Mouse (Mus musculus) embryo, embryonic 11.5 days (tissue): ENCODE measurements around the gene Acap2.

Experiments
- DNase-seq: peaks from one replicate; pipeline ENCODE4 v3.0.0-alpha.2; 2012; ENCODE audit warnings: low read depth, low spot score

The Acap2 gene

DNA sequence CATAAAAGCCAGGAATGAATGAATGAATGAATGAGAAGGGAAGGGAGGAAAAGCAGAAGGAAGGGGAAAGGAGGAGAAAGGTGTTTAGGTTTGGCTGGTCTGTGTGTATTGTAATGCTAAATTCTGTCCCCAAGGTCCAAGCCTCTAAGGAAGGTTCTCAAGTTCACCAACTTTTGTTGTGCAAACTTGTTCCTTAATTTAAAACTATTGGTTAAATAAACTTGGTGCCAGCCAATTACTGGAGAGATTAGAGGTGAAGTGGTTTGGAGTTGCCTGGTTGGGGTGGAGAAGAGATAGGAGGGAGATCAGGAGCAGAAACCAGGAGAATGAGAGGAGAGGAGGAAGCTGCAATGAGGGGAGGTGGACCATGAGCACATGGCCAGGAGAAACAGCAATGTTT is 31.4 kb downstream of the Acap2 start:
- no peak for DNase-seq

DNA sequence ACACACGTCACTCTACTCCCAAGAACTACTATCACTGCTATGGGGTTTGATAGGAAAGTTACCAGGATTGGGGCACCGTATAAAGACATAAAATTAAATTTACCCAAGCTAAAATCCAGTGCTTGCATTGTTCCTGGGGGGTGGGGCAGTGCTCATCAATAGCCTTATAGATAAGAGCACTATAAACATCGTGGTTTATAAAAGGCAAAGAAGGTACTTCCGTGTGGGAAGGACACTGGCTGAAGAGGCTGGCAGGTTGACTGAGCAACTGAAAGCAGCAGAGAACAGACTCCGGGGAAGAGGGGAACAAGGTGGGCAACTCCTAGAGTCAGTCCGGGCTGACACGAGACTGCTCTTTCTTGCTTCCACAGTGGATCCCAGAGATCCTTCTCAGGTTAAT is 33.1 kb downstream of the Acap2 start:
- no peak for DNase-seq

DNA sequence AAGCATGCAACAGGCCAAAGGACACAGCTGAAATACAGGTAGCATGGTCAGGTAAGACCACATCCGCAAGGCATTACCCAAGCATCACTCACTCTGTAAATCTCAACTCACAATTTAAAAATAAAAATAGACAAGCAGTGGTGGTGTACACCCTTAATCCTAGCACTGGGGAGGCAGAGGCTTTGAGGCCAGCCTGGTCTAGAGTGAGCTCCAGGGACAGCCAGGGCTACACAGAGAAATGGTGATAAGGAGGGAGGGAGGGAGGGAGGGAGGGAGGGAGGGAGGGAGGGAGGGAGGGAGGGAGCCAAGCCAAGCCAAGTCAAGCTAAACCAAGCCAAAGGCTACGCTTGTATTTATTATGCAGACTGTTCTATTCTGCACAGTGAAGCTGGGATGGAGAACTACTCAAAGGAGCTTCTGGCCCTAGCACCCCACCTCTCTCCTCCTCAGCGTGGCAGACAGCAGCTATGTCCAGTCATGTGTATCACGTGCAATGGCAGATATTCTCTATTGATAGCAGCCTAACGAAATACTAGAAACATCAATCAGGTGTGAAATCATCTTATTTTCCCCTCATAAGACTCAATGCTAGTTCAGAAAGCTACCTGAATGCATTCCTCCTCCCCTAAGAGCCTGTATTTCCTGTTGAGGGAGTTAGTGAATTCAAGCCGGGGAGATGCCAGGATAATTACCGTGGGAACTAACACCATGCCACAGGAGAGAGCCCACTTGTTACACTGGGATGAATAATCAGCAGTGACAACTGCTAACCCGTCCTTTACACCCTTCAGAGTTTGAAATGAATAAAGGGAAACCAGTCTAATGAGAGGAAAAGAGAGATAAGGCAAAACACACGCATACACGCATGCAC is 33.8 kb downstream of the Acap2 start:
- DNase-seq = no peak

DNA sequence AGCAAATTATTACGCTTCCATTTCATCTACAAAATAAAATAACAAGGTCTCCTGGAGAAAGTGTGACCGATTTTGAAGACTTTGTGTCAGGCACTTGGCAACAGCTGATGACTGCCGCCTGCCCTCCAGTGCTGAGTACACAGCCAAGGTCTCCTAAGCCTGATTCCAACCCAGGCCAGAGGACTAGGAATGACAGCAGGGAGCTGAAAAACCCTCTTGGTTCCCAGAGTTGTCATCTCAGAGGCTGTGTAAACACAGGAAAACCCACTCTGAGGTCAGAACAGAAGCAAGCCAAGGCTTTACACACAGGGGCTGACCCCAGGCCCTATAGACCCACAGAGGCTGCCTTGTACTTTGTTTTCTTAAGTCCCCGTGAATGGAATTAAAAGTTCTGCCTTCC is 35.1 kb downstream of the Acap2 start:
- no peak for DNase-seq

DNA sequence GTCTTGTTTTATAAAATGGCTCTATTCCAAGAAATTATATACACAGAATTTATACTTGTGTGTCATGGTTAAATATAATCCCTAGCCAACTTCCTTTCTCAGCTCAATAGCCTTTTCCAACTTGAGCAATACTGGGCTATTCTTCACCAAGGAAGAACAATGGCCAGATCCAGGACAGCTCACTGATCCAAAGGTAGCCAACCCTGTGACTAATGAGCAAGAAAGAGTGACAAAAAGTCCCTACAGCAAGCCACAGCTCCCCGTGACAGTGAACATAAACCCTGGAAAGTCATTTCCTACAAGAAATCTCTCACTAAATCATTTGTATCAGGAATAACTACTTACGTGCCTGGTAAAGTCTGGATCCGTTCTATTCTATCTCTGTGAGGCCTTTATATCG is 35.6 kb downstream of the Acap2 start:
- no peak for DNase-seq

DNA sequence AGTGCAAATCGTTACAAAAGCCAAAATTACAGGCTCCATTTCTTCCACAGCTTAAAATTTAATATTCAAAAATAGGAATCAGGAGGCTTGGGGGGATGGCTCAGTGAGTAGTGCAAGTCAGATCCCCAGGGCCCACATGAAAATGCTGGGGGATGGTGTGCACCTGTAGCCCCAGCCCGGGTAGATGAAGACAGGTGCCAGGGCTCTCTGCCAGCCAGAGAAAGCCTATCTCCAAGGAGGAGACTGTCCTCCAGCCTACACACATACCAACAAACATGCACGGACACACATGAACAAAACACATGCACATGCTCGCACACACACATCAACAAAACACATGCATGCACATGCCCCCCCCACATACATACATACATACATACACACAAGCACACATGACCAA is 36.9 kb downstream of the Acap2 start:
- DNase-seq = no peak

DNA sequence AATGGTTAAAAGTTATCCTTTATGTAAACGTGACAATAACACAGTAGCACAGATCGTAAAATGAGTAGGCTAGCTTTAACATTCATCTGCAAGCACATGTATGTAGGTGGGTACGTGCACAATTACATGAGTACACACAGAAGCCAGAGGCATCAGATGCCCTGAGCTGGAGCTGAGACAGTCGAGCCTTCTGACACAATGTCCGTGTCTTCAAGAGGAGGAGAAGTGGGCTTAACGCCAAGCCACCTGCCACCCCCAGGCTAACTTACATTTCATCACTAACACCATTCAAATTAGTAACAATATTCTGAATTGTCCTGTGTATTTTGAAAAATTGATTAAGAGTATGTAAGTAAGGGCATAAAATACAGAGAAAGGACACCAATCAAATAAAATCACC is 40.6 kb downstream of the Acap2 start:
- DNase-seq = no peak

DNA sequence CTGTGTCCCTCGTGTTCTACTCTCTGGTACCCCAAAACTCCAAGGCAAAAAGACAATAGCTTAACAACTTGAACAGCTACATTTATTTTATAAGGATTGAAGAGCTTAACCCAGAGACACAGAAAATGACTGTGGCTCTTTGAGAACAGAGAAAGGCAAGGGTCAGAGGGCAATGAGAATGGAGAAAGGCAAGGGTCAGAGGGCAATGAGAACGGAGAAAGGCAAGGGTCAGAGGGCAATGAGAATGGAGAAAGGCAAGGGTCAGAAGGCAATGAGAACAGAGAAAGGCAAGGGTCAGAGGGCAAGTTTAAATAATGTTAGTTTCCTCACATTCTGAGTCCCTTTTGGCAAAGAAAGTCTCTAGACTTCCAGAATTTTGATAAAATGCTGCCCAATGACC is 41.6 kb downstream of the Acap2 start:
- DNase-seq = no peak

DNA sequence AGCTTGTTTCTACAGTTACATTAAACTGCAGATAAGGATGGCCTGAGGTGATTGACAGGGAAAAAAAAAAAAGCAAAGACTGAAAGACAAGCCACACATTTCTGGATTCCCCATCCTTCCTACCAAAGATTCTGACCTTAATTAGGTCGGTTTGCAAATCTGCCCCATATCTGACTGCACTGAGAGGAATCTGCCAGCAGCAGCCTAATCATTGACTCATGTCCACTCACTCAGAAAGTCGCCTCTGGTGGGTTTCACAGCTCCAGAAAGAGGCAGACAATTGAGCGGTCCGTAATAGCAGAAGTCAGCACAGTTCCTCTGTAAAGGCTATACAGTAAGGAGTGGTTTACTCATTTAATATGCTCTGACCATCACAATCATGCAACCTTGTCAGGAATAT is 51.2 kb downstream of the Acap2 start:
- DNase-seq = no peak

DNA sequence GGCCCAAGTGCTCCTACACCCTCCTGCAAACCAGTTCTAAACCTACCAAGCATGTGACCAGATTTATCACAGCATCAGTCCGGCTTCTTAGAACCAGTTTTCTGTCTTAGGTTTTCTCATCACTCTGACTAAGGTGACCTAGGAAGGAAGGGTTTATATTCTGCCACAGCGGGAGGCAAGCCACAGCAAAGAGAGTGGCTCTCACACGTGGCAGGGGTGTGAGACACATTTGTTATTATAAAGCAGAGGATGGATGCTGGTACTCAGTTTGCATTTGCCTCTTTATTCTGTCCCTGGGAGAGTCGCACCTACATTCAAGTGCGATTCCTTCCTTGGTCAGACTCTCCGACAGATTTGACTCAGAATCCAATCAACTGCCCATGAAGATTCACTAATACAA is 52.2 kb downstream of the Acap2 start:
- DNase-seq = no peak

DNA sequence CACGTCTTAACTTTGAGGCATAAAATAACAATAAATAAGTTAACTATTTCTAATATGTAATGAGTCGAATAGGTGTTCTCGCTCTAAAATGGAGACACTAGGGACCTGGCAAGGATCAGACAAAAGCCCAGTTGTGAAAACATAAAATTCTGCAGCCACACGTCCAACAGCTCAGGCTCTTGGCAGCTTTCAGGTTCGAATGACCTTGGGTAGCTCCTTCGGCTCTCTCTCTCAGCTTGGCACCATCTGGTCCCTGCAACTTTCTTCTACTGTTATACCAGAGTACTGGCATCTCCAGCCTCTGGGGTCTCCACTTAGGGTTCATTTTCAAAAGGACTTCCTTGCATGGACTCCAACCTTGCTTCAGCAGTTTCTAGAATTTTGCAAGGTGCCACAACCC is 53.3 kb downstream of the Acap2 start:
- no peak for DNase-seq

DNA sequence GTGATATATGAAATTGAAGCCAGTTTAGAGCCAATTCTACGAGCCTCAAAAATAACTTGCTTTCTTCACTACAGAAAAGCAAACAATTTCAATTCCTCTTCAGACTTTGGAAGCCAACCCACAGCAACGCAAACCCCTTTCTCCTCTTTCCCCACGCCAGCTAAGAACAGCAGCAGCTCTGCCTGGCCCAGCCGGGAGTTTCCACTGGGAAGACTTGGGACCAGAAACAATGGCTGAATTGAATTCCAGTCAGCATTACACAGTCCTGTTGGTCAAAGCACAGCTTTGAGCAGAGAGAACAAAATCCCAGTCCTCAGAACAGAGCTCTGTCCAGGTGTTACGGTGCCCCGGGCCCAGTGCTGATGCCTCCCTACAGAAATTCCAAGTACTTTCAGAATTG is 59.1 kb downstream of the Acap2 start:
- DNase-seq = no peak

DNA sequence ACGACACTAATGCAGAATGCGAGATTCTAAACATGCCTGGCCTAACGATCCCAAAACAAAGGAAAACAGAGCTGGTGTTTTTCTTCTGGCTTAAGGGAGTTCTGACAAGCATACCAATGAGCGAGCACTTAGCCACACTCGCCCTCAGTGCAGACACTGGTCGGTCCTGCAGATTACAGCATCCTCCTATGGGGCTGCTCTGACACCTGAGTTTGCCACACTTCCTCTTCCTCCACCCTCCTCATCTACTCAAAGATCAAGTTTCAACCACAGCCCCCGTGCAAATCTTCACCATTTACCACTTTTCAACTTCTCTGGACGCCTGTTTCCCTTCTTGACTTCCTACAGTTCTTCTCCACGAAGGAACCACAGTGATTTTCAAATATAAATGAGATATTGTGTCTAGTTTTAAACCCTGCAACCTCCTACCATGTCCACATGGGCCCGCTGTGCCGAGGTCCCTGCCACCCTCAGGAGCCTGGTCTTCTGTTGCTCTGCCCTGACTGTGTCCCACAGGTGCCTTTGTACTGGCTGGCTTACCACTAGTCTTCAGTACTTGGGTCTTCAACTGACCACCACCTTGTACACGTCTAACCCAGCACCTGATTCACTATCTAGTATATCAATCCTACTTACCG is 64.3 kb downstream of the Acap2 start:
- DNase-seq = no peak

DNA sequence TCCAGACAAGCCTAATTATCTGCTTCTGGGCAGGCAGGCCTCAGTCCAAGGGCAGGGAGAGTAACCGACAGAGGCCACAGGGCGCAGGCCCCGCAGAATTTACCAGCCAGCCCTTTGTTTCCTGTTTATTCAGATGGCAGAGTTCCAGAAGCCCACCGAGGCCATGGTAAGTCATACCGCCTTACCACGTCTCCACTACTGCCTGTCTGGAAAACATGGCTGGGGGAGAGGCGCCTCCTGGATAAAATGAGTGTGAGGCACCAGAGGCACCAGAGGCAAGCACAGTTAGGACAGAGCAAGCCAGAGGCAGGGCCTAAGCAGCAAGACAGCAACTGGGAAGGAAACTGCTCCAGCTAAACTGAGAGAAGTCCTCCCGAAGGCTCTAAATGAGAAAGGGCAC is 65.5 kb downstream of the Acap2 start:
- DNase-seq = no peak

DNA sequence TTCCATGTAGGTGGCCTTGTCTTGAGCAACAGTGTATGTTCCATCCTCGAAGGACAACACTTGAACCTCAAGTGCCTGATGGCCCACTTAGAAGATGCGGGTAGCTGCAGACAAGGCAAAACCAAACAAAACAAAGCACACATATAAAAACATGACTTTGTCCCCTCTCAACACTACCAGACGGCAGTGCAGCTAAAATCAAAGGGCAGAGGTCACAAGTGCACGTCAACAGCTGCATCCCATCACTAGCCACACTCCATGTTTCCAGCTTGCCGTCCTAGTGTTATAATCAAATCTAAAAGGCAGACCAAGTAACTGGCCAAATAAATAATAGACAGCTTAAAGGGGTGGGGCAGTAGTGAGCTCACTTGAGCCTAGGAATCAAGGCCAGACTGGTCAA is 69.5 kb downstream of the Acap2 start:
- no peak for DNase-seq

DNA sequence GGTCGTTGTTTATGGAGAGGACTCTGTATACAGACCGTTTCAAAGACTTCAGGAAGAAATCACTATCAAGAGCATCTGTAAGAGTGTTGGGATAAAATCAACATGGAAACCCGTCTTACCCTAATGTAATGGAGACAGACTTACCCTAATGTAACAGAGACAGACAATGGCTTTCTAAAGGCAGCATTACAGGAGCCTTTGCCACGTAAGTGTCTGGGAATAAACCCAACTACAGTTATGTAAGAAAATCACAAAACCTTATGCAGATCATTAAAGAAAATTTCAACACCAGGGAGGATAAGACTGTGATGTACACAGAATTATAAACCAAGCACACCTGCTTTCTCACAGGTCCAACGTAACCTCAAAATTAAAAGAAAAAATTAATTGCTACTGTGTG is 72.9 kb downstream of the Acap2 start:
- DNase-seq = no peak

DNA sequence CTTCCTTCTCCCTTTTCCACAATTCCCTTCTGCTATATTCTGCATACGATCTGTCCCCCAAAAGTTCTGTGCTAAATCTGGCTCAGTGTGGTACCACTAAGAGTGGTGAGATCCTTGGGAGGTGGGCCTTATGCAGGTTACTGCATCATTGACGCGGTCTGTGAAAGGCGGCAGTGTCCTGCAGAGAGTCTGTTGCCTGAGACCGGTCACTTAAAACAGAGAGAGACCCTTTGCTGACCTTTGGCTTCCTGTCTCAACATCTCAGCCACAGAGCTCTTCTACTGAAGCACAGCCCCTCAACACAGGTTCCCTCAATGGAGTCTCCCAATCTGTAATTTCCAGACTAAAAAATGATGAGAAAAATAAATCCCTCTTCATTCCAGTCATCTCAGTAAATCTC is 76.1 kb downstream of the Acap2 start:
- DNase-seq = no peak

DNA sequence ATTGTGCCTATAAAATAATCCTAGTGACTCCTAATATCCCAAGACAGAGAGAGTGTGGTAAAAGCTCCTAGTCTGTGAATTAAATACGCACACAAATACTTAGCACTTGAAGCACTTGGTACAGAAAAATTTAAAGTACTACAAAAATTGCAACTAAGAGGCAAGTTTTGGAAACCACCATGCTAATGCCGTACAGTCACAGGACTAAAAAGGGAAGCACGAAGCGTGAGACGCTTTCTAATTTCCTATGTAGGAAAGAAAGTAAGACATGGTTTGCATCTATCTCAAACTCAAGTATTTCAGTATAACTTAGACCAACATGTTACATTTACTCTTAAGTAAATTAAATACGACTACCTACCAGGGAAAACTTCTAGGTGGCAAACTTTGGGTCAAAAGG is 79.4 kb downstream of the Acap2 start:
- DNase-seq = no peak

DNA sequence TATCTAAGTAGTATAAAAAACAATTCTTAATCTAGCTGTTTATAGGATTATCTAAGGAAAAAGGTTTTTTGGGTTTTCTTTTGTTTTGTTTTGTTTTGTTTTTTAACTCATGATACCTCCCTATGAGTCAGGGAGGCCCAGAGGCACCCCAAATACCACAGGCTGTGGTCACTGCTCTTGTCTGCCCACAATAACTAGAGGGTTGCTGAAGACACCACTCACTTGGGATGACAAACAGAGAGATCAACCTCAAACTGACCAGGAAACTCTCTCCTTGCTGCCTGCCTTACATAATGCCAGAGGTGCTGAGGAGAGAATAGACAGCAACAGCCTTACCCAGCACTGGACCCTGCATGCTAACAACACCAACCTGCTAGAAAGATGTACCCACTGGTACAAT is 87.4 kb downstream of the Acap2 start:
- no peak for DNase-seq

DNA sequence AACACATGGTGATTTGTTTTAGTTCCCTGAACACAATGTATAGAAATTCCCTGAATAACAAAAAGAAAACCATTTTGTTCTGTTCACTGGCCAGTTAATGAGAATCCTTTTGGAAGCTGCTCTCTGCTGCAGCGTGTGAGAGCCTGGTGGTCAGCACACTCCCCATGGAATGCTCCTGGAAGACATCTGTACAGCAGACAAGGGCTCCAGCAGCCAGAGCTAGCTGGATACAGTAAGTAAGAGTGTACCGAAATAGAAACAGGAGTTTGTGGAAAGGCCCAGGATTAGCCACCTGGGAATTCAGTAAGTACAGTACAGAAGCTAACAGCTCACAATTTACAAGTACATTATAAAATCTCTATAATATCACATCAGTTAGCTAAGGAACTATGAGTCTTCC is 99.7 kb downstream of the Acap2 start:
- no peak for DNase-seq

DNA sequence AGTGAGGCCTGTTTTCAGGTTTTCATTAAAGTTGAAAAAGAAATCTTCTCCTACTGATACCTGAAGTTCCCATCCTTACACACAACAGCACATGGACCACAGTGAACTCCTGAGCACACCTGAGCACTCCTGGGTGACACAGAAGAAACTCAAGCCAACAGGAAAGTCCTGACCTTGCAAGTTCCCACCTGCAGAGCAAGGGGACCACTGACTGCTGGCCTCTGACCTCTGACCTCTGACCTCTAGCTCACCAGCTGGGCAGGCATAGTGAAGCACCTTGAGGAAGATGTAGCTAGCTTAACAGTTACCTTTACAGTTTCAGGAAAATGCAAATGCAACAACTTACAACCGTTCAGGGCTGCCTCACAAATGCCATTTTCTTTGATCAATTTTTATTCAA is 101.1 kb downstream of the Acap2 start:
- no peak for DNase-seq

DNA sequence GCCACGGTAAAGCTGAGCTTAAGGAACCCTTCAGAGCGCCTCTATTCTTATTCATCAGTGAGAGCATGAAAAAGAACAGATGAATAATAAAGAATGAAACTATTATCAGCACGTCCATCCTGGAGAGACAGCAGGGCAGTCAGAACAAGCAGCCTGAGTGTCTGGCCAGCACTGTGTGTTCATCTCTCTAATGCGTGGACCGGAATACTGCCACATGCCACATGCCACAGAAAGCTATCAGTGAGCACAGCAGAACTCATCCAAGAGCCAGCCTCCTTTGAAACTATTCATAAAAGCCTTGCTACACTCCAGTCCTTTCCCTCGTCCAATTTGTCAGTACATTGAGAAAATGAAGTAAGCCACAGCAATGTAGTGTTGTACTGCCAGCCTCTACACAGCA is 107.0 kb downstream of the Acap2 start:
- DNase-seq = no peak

DNA sequence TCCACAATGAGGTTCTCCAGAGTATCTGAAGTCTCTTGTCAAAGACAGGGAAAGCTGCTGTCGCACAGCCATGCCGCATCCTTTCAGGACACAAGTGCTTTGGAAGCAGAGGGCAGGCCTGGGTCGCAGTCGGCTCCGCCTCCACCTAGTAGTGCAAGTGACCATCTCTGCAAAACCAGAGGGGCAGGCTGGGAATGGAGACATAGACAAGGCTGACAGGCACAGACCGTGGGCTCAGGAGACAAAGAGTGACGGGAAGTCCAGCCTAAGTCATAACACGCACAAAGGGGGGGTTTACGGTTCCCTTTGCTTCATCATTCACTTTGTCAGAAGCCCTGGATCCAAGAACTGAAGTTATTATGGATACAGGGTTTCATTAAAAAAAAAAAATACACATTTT is 107.9 kb downstream of the Acap2 start:
- DNase-seq = no peak

DNA sequence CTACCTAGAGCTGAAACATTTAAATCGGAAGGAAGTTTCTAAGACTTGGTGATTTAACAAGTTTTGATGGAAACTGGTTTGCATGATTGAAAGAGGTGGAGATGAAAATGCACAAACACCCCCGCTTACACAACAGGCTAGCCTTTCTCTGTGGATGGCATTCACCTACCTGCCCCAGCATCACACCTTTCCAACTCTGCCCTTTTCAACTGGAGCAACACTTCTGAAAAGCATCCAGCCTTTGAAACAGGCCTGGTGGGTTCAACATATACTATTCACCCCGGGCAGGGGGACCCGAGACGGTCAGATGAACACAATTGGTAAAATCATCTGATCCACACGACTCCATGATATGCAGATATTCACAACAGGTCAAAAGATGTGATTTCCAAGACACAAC is 119.2 kb downstream of the Acap2 start:
- no peak for DNase-seq
